Mouse (Mus musculus) hindbrain, embryonic 16.5 days (tissue): ENCODE results near the gene Trim29. TPM values are rescaled to one million over a fixed set of nuclear protein-coding genes. Genes with fewer than 3 reads are reported as not detected.

Experiments used
- ATAC-seq: fragments of 200-750 bp; cut with Nextera tagmentation; 2 replicates; pipeline ENCODE4 v1.8.0; 2017; ENCODE audit warnings: moderate TSS enrichment, moderate library complexity
- H3K27ac ChIP-seq: fragments of 300-500 bp; sonication (generic); 2 replicates; pipeline ENCODE4 v1.5.1; 2014; ENCODE audit warnings: low read depth, mild to moderate bottlenecking, control low read depth, low read length, moderate library complexity
- H3K27me3 ChIP-seq: fragments of 300-500 bp; sonication (generic); replicated peaks from 2 replicates; pipeline ENCODE4 v1.6.1; 2014; ENCODE audit warnings: low read length; ENCODE audit not compliant: control insufficient read depth, insufficient read depth
- H3K36me3 ChIP-seq: fragments of 300-500 bp; sonication (generic); 2 replicates; pipeline ENCODE4 v1.6.1; 2014; ENCODE audit warnings: mild to moderate bottlenecking, low read length, moderate library complexity, mixed read lengths; ENCODE audit not compliant: control insufficient read depth, insufficient read depth
- H3K4me1 ChIP-seq: fragments of 300-500 bp; sonication (generic); 2 replicates; pipeline ENCODE4 v1.6.1; 2014; ENCODE audit warnings: low read depth, low read length; ENCODE audit not compliant: control insufficient read depth, insufficient read depth
- H3K4me2 ChIP-seq: fragments of 300-500 bp; sonication (generic); 2 replicates; pipeline ENCODE4 v1.6.1; 2014; ENCODE audit warnings: mild to moderate bottlenecking, low read length, control low read depth, moderate library complexity
- H3K4me3 ChIP-seq: fragments of 300-500 bp; sonication (generic); 2 replicates; pipeline ENCODE4 v1.5.1; 2014; ENCODE audit warnings: mild to moderate bottlenecking, low read length, control low read depth, moderate library complexity
- H3K9ac ChIP-seq: fragments of 300-500 bp; sonication (generic); 2 replicates; pipeline ENCODE4 v1.6.1; 2014; ENCODE audit warnings: low read depth, mild to moderate bottlenecking, control low read depth, low read length, moderate library complexity
- H3K9me3 ChIP-seq: fragments of 300-500 bp; sonication (generic); 2 replicates; pipeline ENCODE4 v1.6.1; 2014; ENCODE audit warnings: mild to moderate bottlenecking, low read length, moderate library complexity; ENCODE audit not compliant: control insufficient read depth
- WGBS: fragments of 180-500 bp; shearing (Covaris S2); extraction: QIAGEN DNeasy Blood & Tissue Kit; methylation state at CpG from one replicate; pipeline ENCODE4 v1.1.7; 2014; 5-methylcytosine and 5-hydroxymethylcytosine counted together
- polyA plus RNA-seq: library from polyadenylated mRNA; unstranded; fragments of >200 nt; fragmentation: Nextera tagmentation; extraction: Ambion mirVana; gene quantifications from 2 replicates; pipeline ENCODE4 v1.2.1, GENCODE M21; 2015

The Trim29 gene
- polyA plus RNA-seq, 1 experiment from 2014 or later: not detected

DNA sequence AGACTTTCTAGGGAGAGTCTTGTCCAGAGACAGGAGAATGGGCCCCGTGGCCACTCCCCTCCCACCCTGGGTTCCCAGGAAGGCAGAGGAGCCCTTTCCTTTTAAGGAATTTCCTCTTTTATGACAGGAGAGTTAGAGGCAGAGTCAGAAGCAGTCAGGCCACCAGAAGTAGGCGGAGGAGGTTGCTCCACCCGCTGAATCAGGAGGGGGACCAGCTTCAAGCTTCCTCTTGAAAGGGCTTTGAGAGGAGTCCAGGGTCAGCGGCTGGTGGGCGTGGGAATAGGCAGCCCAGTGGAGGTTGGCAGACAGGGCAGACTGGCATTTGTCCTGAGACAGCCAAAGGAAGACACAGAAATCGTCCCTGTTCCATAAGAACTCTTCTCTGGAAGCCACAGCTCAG lies 4.8 kb upstream of the Trim29 start:
- H3K4me3 ChIP-seq: no peak overlapping the region
- 50% methylated on average over 6 of the region's 6 CpGs for WGBS
- H3K4me2 ChIP-seq: no peak overlapping the region
- no peaks in the 10 kb centered on the region for H3K4me1 ChIP-seq
- H3K9me3 ChIP-seq: no peaks in the 10 kb centered on the region
- no peak overlapping the region for H3K27ac ChIP-seq
- no peaks in the 10 kb centered on the region for H3K27me3 ChIP-seq
- H3K9ac ChIP-seq: no peak overlapping the region
- no peak for ATAC-seq
- H3K36me3 ChIP-seq: no peaks in the 10 kb centered on the region

DNA sequence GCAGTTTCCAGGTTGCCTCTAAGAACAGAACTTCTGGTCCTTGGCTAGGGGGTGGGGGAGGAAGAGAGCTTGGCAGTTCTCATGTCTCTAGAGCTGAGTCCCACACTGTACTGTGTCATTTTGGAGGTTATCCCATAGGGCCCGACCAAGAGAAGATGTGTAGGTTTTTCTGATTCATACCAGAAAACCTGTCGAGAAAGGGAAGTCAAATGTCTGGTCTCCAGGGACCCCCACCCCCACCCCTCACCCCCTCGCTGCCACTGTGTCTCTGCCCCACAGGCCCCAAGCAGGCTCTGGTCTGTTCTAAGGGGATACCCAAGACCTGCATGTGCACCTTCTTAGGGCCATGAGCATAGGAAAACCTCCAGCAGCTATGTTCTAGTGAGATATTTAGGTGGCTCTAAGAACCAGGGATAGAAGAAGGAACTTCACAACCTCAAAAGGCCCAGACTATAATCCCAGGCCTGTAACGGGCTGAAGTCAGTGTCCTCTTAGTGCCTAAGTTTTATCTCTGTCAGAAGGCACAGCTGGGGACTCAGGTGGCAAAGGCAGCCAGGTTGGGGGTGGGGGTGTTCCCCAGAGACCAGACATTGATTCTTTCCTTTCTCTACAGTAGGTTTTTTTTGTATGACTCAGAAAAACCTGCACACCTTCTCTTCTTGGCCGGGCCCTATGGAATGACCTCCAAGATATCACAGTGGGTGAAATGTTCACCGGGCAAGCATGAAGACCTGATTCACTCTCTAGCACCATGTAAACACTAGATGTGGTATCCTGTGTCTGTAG lies 1.4 kb upstream of the Trim29 start:
- Histone ChIP-seq H3K4me1 (no peaks in the 10 kb centered on the region), H3K4me2 (no peak overlapping the region), H3K9me3 (no peaks in the 10 kb centered on the region), H3K9ac (no peak overlapping the region), H3K27ac (no peak overlapping the region), H3K4me3 (no peak overlapping the region), H3K36me3 (no peaks in the 10 kb centered on the region), H3K27me3 (no peaks in the 10 kb centered on the region; the same call in 1 of the 2 replicates)
- no peak for ATAC-seq
- WGBS: 83% methylated on average over 6 of the region's 6 CpGs

DNA sequence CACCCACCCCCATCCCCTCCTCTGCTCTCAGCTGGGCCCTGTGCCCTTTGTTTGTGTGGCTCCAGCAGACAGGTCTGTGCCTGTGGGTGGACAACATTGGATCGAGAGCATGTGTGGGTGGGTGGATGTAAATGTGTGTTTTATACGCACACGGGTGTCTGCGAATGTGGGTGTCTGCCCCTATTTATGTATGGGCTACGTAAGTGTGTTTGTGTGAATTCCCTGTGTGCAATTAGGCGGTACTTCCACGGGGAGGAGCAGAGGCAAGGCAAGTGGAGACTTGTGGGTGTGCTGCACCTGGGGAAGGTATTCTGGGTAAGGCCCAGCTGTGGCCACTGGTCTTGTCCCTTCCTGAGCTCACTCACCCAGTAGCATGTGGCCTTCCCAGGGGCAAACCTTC lies 1.5 kb downstream of the Trim29 start:
- no peak for ATAC-seq
- H3K27me3 ChIP-seq: no peaks in the 10 kb centered on the region; the same call in 1 of the 2 replicates
- no peaks in the 10 kb centered on the region for H3K4me1 ChIP-seq
- no peak overlapping the region for H3K27ac ChIP-seq
- H3K4me3 ChIP-seq: no peak overlapping the region
- no peak overlapping the region for H3K9ac ChIP-seq
- 81% methylated on average over 7 of the region's 7 CpGs for WGBS
- H3K4me2 ChIP-seq: no peak overlapping the region
- H3K9me3 ChIP-seq: no peaks in the 10 kb centered on the region
- H3K36me3 ChIP-seq: no peaks in the 10 kb centered on the region

DNA sequence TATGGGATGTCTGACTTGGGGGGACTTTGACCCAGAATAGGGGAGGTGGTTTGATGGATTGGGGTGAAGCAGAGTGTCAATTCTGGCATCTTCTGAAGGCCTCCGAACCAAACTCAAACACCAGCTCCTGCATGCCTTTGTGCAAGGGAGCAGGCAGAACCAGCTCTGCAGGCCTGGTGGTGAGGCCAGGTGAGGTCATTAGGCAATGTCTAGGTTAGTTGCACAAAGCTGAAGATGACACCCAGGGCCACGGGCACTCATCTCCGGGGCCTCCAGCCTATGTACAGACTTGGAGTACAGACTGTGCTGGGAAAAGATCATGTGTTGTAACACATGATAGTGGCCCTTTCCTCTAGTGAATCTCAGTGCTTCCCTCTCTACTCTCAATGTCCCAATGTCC lies 3.2 kb downstream of the Trim29 start:
- H3K4me2 ChIP-seq: no peak overlapping the region
- no peaks in the 10 kb centered on the region for H3K9me3 ChIP-seq
- no peaks in the 10 kb centered on the region for H3K36me3 ChIP-seq
- 89% methylated on average over 3 of the region's 3 CpGs for WGBS
- no peak overlapping the region for H3K9ac ChIP-seq
- no peaks in the 10 kb centered on the region; the same call in 1 of the 2 replicates for H3K27me3 ChIP-seq
- no peak for ATAC-seq
- no peak overlapping the region for H3K27ac ChIP-seq
- no peak overlapping the region for H3K4me3 ChIP-seq
- H3K4me1 ChIP-seq: no peaks in the 10 kb centered on the region

DNA sequence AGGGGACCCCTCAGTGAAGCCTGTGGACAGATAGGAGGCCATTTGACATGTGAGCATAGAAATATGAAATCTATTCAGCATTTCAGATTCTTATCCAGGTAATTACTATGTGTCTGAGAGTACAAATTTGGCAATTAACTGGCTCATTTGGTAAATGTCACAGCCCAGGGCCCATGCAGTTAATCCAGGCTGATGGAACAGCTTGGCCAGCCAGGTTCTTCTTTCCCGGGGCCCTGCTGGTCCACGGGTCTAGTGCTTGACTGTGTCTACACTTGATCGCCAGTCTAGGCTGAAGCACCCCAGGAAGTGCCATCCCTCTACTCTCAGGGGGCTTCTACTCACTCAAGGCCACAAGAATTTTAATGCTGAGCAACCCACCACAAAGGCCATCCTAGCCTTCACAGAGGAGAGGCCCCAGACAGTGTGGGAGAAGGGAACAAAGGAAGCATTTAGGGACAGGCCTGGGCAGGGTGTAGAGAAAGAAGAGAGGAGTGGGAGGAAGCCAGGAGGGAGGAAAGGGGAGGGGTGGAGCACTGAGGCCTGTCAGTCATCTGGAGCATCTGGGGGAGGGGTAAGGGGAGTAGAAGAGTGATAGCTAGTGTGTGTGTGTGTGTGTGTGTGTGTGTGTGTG lies 4.8 kb downstream of the Trim29 start:
- ATAC-seq: no peak
- H3K4me3 ChIP-seq: no peak overlapping the region
- H3K27me3 ChIP-seq: no peaks in the 10 kb centered on the region; the same call in 1 of the 2 replicates
- no peak overlapping the region for H3K9ac ChIP-seq
- no peaks in the 10 kb centered on the region for H3K4me1 ChIP-seq
- H3K9me3 ChIP-seq: no peaks in the 10 kb centered on the region
- 48% methylated on average over 3 of the region's 3 CpGs for WGBS
- no peak overlapping the region for H3K4me2 ChIP-seq
- H3K36me3 ChIP-seq: no peaks in the 10 kb centered on the region
- H3K27ac ChIP-seq: no peak overlapping the region

DNA sequence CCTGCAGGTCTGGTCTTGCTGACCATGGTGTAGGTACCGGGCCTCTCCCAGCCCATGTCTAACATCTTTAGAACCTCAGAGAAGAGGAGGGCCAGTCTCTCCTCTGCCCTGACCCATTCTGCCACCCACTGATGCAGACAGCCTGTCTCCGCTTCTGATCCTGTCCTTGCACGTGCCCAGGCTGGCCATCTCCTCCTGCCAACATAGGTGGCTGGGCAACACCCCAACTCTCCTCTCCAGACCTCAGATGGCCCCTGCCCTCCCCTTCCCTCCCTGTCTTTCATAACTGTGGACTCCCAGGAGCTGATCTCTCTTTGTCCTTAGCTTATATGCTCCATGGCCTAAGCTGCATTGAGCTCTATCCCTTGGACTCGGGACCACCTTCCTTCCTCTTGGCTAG lies 5.8 kb downstream of the Trim29 start:
- Histone ChIP-seq H3K36me3 (no peaks in the 10 kb centered on the region), H3K27me3 (no peaks in the 10 kb centered on the region; the same call in 1 of the 2 replicates), H3K4me3 (no peak overlapping the region), H3K9me3 (no peaks in the 10 kb centered on the region), H3K4me1 (no peaks in the 10 kb centered on the region), H3K4me2 (no peak overlapping the region), H3K27ac (no peak overlapping the region), H3K9ac (no peak overlapping the region)
- ATAC-seq: no peak
- WGBS: 91% methylated on average over 4 of the region's 4 CpGs

DNA sequence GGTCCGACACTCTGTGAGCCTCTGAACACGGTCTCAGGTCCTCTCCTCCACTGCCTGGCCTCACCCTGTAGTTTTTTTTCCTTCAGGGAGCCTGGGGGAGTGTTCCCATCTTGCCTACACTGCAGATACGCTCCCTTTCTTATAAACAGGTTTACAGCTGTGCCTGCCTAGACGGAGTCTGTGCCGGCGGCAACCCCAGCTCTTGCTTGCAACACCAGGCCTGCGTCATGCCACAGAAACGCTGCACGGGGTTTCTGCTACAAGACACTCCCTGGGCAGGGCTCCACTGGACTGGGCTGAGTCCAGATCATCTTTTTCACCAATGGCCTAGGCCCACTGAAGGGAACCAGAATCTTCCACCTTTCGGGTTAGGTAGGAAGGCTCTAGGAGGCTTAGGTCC lies 8.0 kb downstream of the Trim29 start:
- no peak overlapping the region for H3K27ac ChIP-seq
- ATAC-seq: no peak
- no peaks in the 10 kb centered on the region for H3K4me1 ChIP-seq
- no peak overlapping the region for H3K4me3 ChIP-seq
- WGBS: 92% methylated on average over 10 of the region's 10 CpGs
- no peaks in the 10 kb centered on the region for H3K36me3 ChIP-seq
- no peak overlapping the region for H3K9ac ChIP-seq
- no peaks in the 10 kb centered on the region for H3K27me3 ChIP-seq
- no peaks in the 10 kb centered on the region for H3K9me3 ChIP-seq
- no peak overlapping the region for H3K4me2 ChIP-seq

DNA sequence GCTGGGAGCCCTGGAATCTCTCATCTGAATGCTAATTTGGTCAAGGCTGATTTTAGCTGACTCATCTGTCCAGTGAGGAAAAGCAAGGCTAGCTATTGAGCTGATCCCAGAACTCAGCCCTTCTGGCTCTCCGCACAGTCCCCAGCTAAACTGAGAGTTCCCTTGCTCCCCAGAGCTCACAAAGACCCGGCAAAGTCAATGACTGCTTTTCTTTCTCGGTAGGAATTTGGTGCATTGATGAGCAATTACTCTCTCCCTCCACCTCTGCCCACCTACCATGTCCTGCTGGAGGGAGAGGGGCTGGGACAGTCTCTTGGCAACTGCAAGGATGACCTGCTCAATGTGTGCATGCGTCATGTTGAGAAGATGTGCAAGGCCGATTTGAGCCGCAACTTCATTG lies 11.3 kb downstream of the Trim29 start:
- no peak overlapping the region for H3K9ac ChIP-seq
- 78% methylated on average over 6 of the region's 6 CpGs for WGBS
- H3K9me3 ChIP-seq: no peaks in the 10 kb centered on the region
- H3K27me3 ChIP-seq: no peaks in the 10 kb centered on the region
- H3K4me2 ChIP-seq: no peak overlapping the region
- H3K4me3 ChIP-seq: no peak overlapping the region
- H3K4me1 ChIP-seq: no peaks in the 10 kb centered on the region
- no peaks in the 10 kb centered on the region for H3K36me3 ChIP-seq
- no peak for ATAC-seq
- no peak overlapping the region for H3K27ac ChIP-seq

DNA sequence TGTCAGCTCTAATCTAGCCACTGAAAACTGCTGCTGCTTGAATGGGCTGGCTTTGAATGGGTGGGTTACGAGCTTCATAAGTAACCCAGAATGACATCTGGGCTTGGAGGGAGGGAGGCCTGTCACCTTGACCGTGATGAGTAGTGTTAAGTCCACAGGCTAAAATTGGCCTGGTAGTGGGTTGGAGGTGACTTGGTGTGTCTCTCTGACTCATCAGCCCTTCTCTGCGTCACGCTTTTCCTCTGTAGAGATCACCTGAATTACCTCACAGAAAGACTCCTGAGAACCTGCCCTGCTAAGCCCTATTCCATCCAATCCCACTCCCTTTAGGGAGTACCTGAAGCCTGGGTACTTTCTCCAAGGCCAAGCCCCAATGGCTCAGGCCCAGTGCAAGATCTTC lies 12.0 kb downstream of the Trim29 start:
- H3K9me3 ChIP-seq: no peaks in the 10 kb centered on the region
- no peaks in the 10 kb centered on the region for H3K27me3 ChIP-seq
- no peak overlapping the region for H3K27ac ChIP-seq
- no peak overlapping the region for H3K4me2 ChIP-seq
- WGBS: 82% methylated on average over 4 of the region's 4 CpGs
- H3K9ac ChIP-seq: no peak overlapping the region
- no peak for ATAC-seq
- no peak overlapping the region for H3K4me3 ChIP-seq
- H3K4me1 ChIP-seq: no peaks in the 10 kb centered on the region
- H3K36me3 ChIP-seq: no peaks in the 10 kb centered on the region
